Mouse (Mus musculus): Measurements from ENCODE around the gene Gstcd. TPM values are rescaled to one million over a fixed set of nuclear protein-coding genes. Genes with fewer than 3 reads are reported as not detected.
A peak's percentile ranks its signal among the peaks of the same experiment; 100 is the strongest.

The Gstcd gene
- polyA plus RNA-seq, 1 experiment from 2014 or later, result 10.5 TPM

- Histone ChIP-seq H3K36me3 (replicated peaks; ENCODE audit: control insufficient read depth, insufficient read depth, low read depth, low read length) (no peaks in the 10 kb centered on the region), H3K4me3 (ENCODE audit: low read depth, low read length) (no peak overlapping the region), H3K9ac (replicated peaks; ENCODE audit: low read length) (no peak overlapping the region), H3K27ac (replicated peaks; ENCODE audit: low read depth, low read length) (no peak overlapping the region), H3K27me3 (ENCODE audit: control insufficient read depth, insufficient read depth, low read length) (no peaks in the 10 kb centered on the region), H3K4me2 (ENCODE audit: low read depth, low read length) (no peak overlapping the region), H3K9me3 (replicated peaks; ENCODE audit: control insufficient read depth, low read length) (no peaks in the 10 kb centered on the region), H3K4me1 (ENCODE audit: control insufficient read depth, insufficient read depth, low read length) (no peaks in the 10 kb centered on the region)
- DNase-seq (ENCODE audit: low spot score), result no peak
- 69% methylated on average over 9 of the region's 9 CpGs for WGBS
- no peak for ATAC-seq (replicated peaks; ENCODE audit: insufficient number of reproducible peaks, low FRiP score, low TSS enrichment, low read depth)
Measured at GRCm38 (mm10) chr3:132964715-132965507, 126.9 kb downstream of the Gstcd start.

DNA sequence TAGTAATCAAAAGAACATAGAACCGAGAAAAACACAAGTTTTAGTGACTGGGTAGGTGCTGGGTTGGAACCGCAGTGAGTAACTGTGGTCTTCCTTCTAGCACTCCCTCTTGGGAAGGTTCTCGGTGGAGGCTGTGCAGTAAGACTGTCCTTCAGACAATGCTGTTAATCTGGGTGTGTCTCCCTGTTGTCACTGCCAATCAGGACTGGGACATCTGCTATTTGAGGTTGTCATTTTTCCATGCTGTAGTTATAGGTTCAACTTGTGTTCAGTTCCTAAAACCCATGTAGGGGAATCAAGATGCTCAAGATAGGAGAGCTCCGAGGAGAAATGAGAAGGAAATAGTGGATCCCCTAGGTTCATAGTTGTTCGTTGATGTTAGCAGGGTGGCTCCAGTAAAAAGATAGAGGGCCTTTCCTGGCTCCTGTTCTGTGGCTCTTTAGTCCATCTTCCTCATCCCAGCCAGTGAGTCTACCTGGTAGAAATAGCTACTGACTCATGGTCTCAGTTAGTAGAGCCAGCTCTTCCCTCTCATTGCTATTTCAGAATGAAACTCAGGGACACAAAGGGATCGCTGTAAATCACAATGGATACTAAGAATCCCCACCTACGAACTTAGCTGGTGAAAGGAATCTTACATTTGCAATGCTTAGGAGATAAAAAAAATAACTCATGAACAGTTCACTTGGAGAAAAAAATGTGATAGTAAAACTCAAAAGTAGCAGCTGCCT is 129.0 kb downstream of the Gstcd start:
- Histone ChIP-seq H3K27ac (replicated peaks; ENCODE audit: low read depth, low read length) (no peak overlapping the region), H3K27me3 (ENCODE audit: control insufficient read depth, insufficient read depth, low read length) (no peaks in the 10 kb centered on the region), H3K4me1 (ENCODE audit: control insufficient read depth, insufficient read depth, low read length) (no peaks in the 10 kb centered on the region), H3K9me3 (replicated peaks; ENCODE audit: control insufficient read depth, low read length) (no peaks in the 10 kb centered on the region), H3K4me2 (ENCODE audit: low read depth, low read length) (no peak overlapping the region), H3K36me3 (replicated peaks; ENCODE audit: control insufficient read depth, insufficient read depth, low read depth, low read length) (no peaks in the 10 kb centered on the region), H3K4me3 (ENCODE audit: low read depth, low read length) (no peak overlapping the region), H3K9ac (replicated peaks; ENCODE audit: low read length) (no peak overlapping the region)
- WGBS, result 87% methylated on average over 7 of the region's 7 CpGs
- DNase-seq (ENCODE audit: low spot score) (no peak), ATAC-seq (replicated peaks; ENCODE audit: insufficient number of reproducible peaks, low FRiP score, low TSS enrichment, low read depth) (no peak)

GRCm38 (mm10) chr3:132950529-132950880 is 141.3 kb downstream of the Gstcd start:
- no peaks in the 10 kb centered on the region for H3K4me1 ChIP-seq (ENCODE audit: control insufficient read depth, insufficient read depth, low read length)
- peak overlapping the region; percentile 98 for H3K4me2 ChIP-seq (ENCODE audit: low read depth, low read length)
- H3K9ac ChIP-seq (replicated peaks; ENCODE audit: low read length), result peak overlapping the region; percentile 64
- H3K9me3 ChIP-seq (replicated peaks; ENCODE audit: control insufficient read depth, low read length), result no peaks in the 10 kb centered on the region
- H3K27me3 ChIP-seq (ENCODE audit: control insufficient read depth, insufficient read depth, low read length), result no peaks in the 10 kb centered on the region; the same call in 1 of the 2 replicates
- DNase-seq (ENCODE audit: low spot score) (no peak), ATAC-seq (replicated peaks; ENCODE audit: insufficient number of reproducible peaks, low FRiP score, low TSS enrichment, low read depth) (no peak)
- 10% methylated on average over 7 of the region's 7 CpGs for WGBS
- H3K36me3 ChIP-seq (replicated peaks; ENCODE audit: control insufficient read depth, insufficient read depth, low read depth, low read length), result no peaks in the 10 kb centered on the region
- H3K4me3 ChIP-seq (ENCODE audit: low read depth, low read length), result peak overlapping the region; percentile 66
- no peak overlapping the region for H3K27ac ChIP-seq (replicated peaks; ENCODE audit: low read depth, low read length)

DNA sequence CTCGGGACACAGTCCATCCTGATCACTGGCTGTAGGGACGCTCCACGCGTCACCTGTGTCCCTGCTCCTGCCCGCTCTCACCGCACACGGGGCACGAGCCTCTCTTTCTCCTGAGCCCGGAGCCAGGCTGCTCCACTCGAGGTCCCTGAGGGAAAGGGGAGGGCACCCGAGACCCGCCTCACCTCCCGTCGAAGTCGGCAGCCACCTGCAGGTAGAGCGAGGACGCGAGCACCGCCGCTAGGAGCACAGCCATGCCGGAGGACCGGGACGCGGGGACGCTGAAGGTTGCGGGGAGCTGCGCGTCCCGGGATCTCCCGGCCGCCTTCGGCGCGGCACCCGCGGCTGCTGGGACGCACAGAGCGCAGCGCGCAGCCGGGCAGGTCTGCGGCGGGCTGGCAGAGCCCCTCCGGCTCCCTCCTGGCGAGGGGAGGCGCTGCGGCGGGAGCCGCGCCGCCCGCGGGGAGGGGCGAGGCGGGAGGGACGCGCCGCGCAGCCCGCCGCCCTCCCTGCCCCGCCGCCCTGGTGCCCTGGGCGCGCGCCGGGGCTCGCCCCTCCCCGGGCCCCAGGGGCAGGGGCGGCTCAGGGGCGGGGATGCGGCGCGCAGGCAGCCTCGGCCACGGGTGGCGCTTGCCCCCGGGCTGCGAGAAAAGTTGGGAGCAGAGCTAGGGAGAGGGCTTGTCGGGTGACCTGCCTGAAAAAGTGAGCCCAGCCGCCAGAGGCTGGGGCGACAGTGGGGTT is 141.9 kb downstream of the Gstcd start, which contains the start of gene Npnt:
Gene Npnt (minus strand): TSS at position 501 of the 738 bp plus-strand sequence.
- Histone ChIP-seq H3K4me3 (ENCODE audit: low read depth, low read length) (peak within 1 kb of the TSS; percentile 66), H3K27me3 (ENCODE audit: control insufficient read depth, insufficient read depth, low read length) (no peaks in the 10 kb centered on the region; the same call in 1 of the 2 replicates), H3K27ac (replicated peaks; ENCODE audit: low read depth, low read length) (no peak within 1 kb of the TSS), H3K9me3 (replicated peaks; ENCODE audit: control insufficient read depth, low read length) (no peaks in the 10 kb centered on the region), H3K4me1 (ENCODE audit: control insufficient read depth, insufficient read depth, low read length) (no peaks in the 10 kb centered on the region), H3K9ac (replicated peaks; ENCODE audit: low read length) (peak within 1 kb of the TSS; percentile 64), H3K4me2 (ENCODE audit: low read depth, low read length) (peak within 1 kb of the TSS; percentile 98), H3K36me3 (replicated peaks; ENCODE audit: control insufficient read depth, insufficient read depth, low read depth, low read length) (no peaks in the 10 kb centered on the region)
- peak; percentile 70 for DNase-seq (ENCODE audit: low spot score)
- ATAC-seq (replicated peaks; ENCODE audit: insufficient number of reproducible peaks, low FRiP score, low TSS enrichment, low read depth), result peak; percentile 76
- under 1% methylated on average over 64 of the region's 82 CpGs for WGBS

DNA sequence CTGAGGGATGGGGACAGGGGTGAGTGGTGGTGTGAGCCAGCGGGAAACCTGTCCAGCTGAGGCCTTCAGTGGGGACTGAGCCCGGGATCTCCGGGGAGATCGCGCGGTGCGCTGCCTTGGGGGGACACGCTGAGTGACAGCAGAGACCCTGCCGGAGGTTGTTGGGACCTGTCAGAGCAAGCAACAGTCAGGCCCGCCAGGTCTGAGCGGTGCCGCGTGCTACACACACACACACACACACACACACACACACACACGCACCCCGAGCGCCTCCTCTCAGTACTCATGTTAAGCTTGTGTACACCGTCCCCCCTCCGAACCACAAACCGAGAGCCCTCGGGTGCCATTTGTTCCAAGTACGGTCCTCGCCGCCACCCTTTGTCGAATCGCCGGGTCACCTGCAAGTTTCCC is 142.4 kb downstream of the Gstcd start:
- Histone ChIP-seq H3K9ac (replicated peaks; ENCODE audit: low read length) (peak overlapping the region; percentile 64), H3K27me3 (ENCODE audit: control insufficient read depth, insufficient read depth, low read length) (no peaks in the 10 kb centered on the region; the same call in 1 of the 2 replicates), H3K9me3 (replicated peaks; ENCODE audit: control insufficient read depth, low read length) (no peaks in the 10 kb centered on the region), H3K36me3 (replicated peaks; ENCODE audit: control insufficient read depth, insufficient read depth, low read depth, low read length) (no peaks in the 10 kb centered on the region), H3K4me2 (ENCODE audit: low read depth, low read length) (peak overlapping the region; percentile 98), H3K27ac (replicated peaks; ENCODE audit: low read depth, low read length) (no peak overlapping the region), H3K4me1 (ENCODE audit: control insufficient read depth, insufficient read depth, low read length) (no peaks in the 10 kb centered on the region), H3K4me3 (ENCODE audit: low read depth, low read length) (peak overlapping the region; percentile 66)
- under 1% methylated on average over 26 of the region's 26 CpGs for WGBS
- DNase-seq (ENCODE audit: low spot score) (peak; percentile 47), ATAC-seq (replicated peaks; ENCODE audit: insufficient number of reproducible peaks, low FRiP score, low TSS enrichment, low read depth) (peak; percentile 71)

- H3K4me2 ChIP-seq (ENCODE audit: low read depth, low read length), result no peak overlapping the region
- no peak overlapping the region for H3K4me3 ChIP-seq (ENCODE audit: low read depth, low read length)
- H3K27ac ChIP-seq (replicated peaks; ENCODE audit: low read depth, low read length), result no peak overlapping the region
- no peaks in the 10 kb centered on the region for H3K36me3 ChIP-seq (replicated peaks; ENCODE audit: control insufficient read depth, insufficient read depth, low read depth, low read length)
- H3K27me3 ChIP-seq (ENCODE audit: control insufficient read depth, insufficient read depth, low read length), result no peaks in the 10 kb centered on the region; the same call in 1 of the 2 replicates
- H3K4me1 ChIP-seq (ENCODE audit: control insufficient read depth, insufficient read depth, low read length), result no peaks in the 10 kb centered on the region
- ATAC-seq (replicated peaks; ENCODE audit: insufficient number of reproducible peaks, low FRiP score, low TSS enrichment, low read depth), result no peak
- no peaks in the 10 kb centered on the region for H3K9me3 ChIP-seq (replicated peaks; ENCODE audit: control insufficient read depth, low read length)
- no peak overlapping the region for H3K9ac ChIP-seq (replicated peaks; ENCODE audit: low read length)
- DNase-seq (ENCODE audit: low spot score), result peak; percentile 47
- WGBS, result 17% methylated on average over 7 of the region's 7 CpGs
Measured at GRCm38 (mm10) chr3:132948298-132948795, 143.5 kb downstream of the Gstcd start.

GRCm38 (mm10) chr3:132946086-132946485 is 145.7 kb downstream of the Gstcd start:
- H3K36me3 ChIP-seq (replicated peaks; ENCODE audit: control insufficient read depth, insufficient read depth, low read depth, low read length), result no peaks in the 10 kb centered on the region
- no peak overlapping the region for H3K27ac ChIP-seq (replicated peaks; ENCODE audit: low read depth, low read length)
- H3K4me2 ChIP-seq (ENCODE audit: low read depth, low read length), result no peak overlapping the region
- H3K27me3 ChIP-seq (ENCODE audit: control insufficient read depth, insufficient read depth, low read length), result no peaks in the 10 kb centered on the region; the same call in 1 of the 2 replicates
- DNase-seq (ENCODE audit: low spot score) (no peak), ATAC-seq (replicated peaks; ENCODE audit: insufficient number of reproducible peaks, low FRiP score, low TSS enrichment, low read depth) (no peak)
- no peak overlapping the region for H3K9ac ChIP-seq (replicated peaks; ENCODE audit: low read length)
- H3K9me3 ChIP-seq (replicated peaks; ENCODE audit: control insufficient read depth, low read length), result no peaks in the 10 kb centered on the region
- H3K4me3 ChIP-seq (ENCODE audit: low read depth, low read length), result no peak overlapping the region
- WGBS, result 86% methylated on average over 5 of the region's 5 CpGs
- no peaks in the 10 kb centered on the region for H3K4me1 ChIP-seq (ENCODE audit: control insufficient read depth, insufficient read depth, low read length)

Data from embryonic facial prominence, embryonic 11.5 days (tissue).